Mouse (Mus musculus) kidney, embryonic 16.5 days (tissue): ENCODE results near the gene Tmem222. TPM values are rescaled to one million over a fixed set of nuclear protein-coding genes. Genes with fewer than 3 reads are reported as not detected.
A peak's percentile ranks its signal among the peaks of the same experiment; 100 is the strongest.

Experiments
- ATAC-seq: fragments of 200-750 bp; cut with Nextera tagmentation; 2 replicates; pipeline ENCODE4 v1.8.0; 2017; ENCODE audit warnings: moderate TSS enrichment; ENCODE audit not compliant: low FRiP score, low TSS enrichment
- H3K27ac ChIP-seq: fragments of 300-500 bp; sonication (generic); 2 replicates; pipeline ENCODE4 v1.5.1; 2014; ENCODE audit warnings: low read length
- H3K27me3 ChIP-seq: fragments of 300-500 bp; sonication (generic); 2 replicates; pipeline ENCODE4 v1.6.1; 2014; ENCODE audit warnings: low read length, control low read depth, mixed read lengths; ENCODE audit not compliant: insufficient read depth
- H3K36me3 ChIP-seq: fragments of 300-500 bp; sonication (generic); 2 replicates; pipeline ENCODE4 v1.6.1; 2014; ENCODE audit warnings: low read length, control low read depth, mixed read lengths; ENCODE audit not compliant: insufficient read depth
- H3K4me1 ChIP-seq: fragments of 300-500 bp; sonication (generic); 2 replicates; pipeline ENCODE4 v1.6.1; 2014; ENCODE audit warnings: low read length, control low read depth, mixed read lengths; ENCODE audit not compliant: insufficient read depth
- H3K4me2 ChIP-seq: fragments of 300-500 bp; sonication (generic); replicated peaks from 2 replicates; pipeline ENCODE4 v1.6.1; 2014; ENCODE audit warnings: low read depth, low read length
- H3K4me3 ChIP-seq: fragments of 300-500 bp; sonication (generic); 2 replicates; pipeline ENCODE4 v1.5.1; 2014; ENCODE audit warnings: mild to moderate bottlenecking, low read length
- H3K9ac ChIP-seq: fragments of 300-500 bp; sonication (generic); replicated peaks from 2 replicates; pipeline ENCODE4 v1.6.1; 2014; ENCODE audit warnings: low read length
- H3K9me3 ChIP-seq: fragments of 300-500 bp; sonication (generic); 2 replicates; pipeline ENCODE4 v1.6.1; 2016; ENCODE audit warnings: low read length, control low read depth
- WGBS: fragments of 180-500 bp; shearing (Covaris S2); extraction: QIAGEN DNeasy Blood & Tissue Kit; methylation state at CpG from one replicate; pipeline ENCODE4 v1.1.7; 2014; 5-methylcytosine and 5-hydroxymethylcytosine counted together
- polyA plus RNA-seq: library from polyadenylated mRNA; unstranded; fragments of >200 nt; fragmentation: Nextera tagmentation; extraction: Ambion mirVana; gene quantifications from 2 replicates; pipeline ENCODE4 v1.2.1, GENCODE M21; 2015

The Tmem222 gene
- polyA plus RNA-seq, 1 experiment from 2014 or later: 90.4 TPM

DNA sequence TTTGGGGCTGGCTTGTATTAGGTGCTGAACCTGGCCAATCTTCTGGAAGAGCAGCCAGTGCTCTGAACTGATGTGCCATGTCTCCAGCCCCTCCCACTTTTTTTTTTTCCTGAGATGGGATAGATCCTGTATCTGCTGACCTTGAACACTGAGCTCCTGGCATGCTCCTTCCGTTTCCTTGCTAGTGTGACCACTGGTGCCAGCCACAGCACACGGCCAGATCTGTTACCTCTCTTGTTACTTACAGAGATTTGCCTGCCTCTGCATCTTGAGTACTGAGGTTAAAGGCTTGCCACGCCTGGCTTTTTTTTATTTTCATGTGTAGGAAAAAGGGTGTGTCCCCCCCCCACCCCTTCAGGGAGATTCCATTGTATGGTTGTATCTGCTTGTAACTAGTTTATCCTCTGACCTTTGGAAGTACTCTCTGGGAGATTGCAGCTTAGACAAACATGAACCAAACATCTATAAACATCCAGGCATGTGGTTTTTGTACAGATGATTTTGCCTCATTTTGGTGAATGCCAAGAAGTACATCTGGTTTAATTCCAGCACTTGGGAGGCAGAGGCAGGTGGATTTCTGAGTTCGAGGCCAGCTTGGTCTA, 9.0 kb upstream of the Tmem222 start:
- Histone ChIP-seq H3K4me1 (peaks cover 11% of the 10 kb centered on the region; the same call in 1 of the 2 replicates), H3K4me3 (no peak overlapping the region), H3K36me3 (no peaks in the 10 kb centered on the region), H3K9ac (no peak overlapping the region), H3K27me3 (no peaks in the 10 kb centered on the region), H3K9me3 (no peaks in the 10 kb centered on the region), H3K4me2 (no peak overlapping the region), H3K27ac (no peak overlapping the region)
- ATAC-seq: no peak
- WGBS: 75% methylated on average over 4 of the region's 4 CpGs

DNA sequence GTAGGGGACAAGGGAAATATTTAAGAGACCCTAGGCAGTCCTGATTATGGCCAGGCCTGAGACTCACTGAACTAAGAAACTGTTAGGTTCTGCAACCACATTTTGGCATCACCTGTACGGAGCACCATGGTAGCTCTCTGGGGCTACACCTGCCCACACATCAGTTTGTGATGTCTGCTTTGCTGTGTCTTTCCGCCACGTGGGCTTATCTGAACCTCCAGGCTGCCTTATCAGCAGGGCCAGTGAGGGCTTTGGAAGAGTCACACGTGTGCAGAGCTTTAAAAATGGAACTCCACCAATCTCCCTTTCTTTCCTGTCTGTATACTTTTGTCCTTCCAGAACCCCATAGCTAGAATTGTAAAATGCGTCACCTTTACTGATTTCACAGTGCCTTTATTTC, 8.4 kb upstream of the Tmem222 start:
- H3K4me2 ChIP-seq: no peak overlapping the region
- no peak overlapping the region for H3K27ac ChIP-seq
- H3K27me3 ChIP-seq: no peaks in the 10 kb centered on the region
- WGBS: 86% methylated on average over 5 of the region's 5 CpGs
- H3K9ac ChIP-seq: no peak overlapping the region
- H3K4me1 ChIP-seq: peaks cover 13% of the 10 kb centered on the region; the same call in 1 of the 2 replicates
- H3K9me3 ChIP-seq: no peaks in the 10 kb centered on the region
- H3K4me3 ChIP-seq: no peak overlapping the region
- no peak for ATAC-seq
- H3K36me3 ChIP-seq: no peaks in the 10 kb centered on the region

DNA sequence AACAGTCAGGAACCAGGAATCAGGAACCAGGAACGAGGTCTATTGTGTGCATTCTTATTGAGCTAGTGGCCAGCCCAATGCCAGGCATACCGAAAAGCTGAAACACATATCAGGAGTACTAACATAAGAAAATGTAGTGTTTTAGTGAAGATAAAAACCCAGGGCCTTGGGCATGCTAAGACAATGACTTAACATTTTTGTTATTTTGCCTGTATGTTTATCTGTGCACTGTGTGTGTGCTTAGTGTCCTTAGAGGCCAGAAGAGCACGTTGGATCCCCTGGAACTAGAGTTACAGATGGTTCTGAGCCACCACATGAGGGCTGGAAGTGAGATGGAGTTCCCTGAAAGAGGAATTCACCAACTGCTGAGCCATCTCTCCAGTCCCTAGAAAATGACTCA, 7.7 kb upstream of the Tmem222 start:
- Histone ChIP-seq H3K27ac (no peak overlapping the region), H3K4me2 (no peak overlapping the region), H3K9me3 (no peaks in the 10 kb centered on the region), H3K9ac (no peak overlapping the region), H3K4me1 (peaks cover 13% of the 10 kb centered on the region; the same call in 1 of the 2 replicates), H3K4me3 (no peak overlapping the region), H3K27me3 (no peaks in the 10 kb centered on the region), H3K36me3 (no peaks in the 10 kb centered on the region)
- WGBS: 81% methylated on average over 3 of the region's 3 CpGs
- no peak for ATAC-seq

DNA sequence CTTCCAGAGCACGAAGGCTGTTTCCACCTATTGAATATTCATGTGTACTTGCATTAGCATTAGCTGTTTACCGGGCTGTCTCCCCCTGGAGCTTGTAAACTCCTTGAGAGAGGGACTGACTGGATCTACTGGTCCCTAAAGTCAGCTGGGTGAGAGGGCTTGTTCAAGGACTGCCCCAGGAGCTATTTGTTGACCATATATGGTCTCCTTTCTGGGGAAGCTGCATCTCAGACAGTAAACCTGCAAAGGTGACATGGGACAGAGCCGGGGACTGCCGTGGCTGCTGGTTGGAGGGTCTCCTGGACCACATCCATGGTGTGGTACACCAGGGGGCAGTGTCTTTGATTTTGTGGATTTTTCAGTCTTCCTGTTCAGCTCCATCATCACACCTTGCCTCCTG, 5.1 kb upstream of the Tmem222 start:
- H3K9ac ChIP-seq: no peak overlapping the region
- H3K4me2 ChIP-seq: no peak overlapping the region
- 11% methylated on average over 4 of the region's 4 CpGs for WGBS
- H3K27me3 ChIP-seq: no peaks in the 10 kb centered on the region
- H3K36me3 ChIP-seq: no peaks in the 10 kb centered on the region
- peak overlapping the region; percentile 45; the same call in 1 of the 2 replicates for H3K27ac ChIP-seq
- no peaks in the 10 kb centered on the region for H3K9me3 ChIP-seq
- no peak overlapping the region for H3K4me3 ChIP-seq
- peaks cover 19% of the 10 kb centered on the region; the same call in 1 of the 2 replicates for H3K4me1 ChIP-seq
- no peak for ATAC-seq

DNA sequence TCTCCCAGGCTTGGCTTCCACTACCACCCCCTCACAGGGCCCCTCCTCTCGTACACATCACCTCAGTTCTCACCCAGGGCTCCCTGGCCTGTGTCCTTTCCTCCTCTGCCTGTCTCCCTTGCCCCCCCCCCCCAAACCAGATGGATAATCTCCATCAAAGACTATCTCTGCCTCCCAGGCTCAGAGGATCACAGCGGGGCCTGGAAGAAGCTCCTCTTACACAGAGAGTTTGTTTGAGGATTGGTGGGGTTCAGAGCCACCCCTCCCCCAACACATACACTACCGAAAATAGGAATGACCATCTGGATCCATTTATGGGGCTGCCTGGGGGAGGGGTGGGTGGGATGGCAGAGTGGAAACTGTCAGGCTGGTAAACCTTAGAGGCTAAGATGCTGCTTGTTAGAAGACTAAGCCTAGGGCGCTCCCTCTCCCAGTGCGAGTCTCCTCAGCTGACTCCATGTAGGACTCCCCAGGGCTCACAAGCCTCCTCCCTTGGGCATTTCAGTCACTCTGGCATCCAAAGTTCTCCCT, 4.4 kb upstream of the Tmem222 start:
- Histone ChIP-seq H3K9ac (peak overlapping the region; percentile 23; the same call in 1 of the 2 replicates), H3K4me2 (no peak overlapping the region; the same call in 1 of the 2 replicates), H3K36me3 (no peaks in the 10 kb centered on the region), H3K4me1 (peaks cover 19% of the 10 kb centered on the region; the same call in 1 of the 2 replicates), H3K9me3 (no peaks in the 10 kb centered on the region), H3K4me3 (no peak overlapping the region), H3K27ac (peak overlapping the region; percentile 45; the same call in 1 of the 2 replicates), H3K27me3 (no peaks in the 10 kb centered on the region)
- no peak for ATAC-seq
- WGBS: 16% methylated on average over 5 of the region's 5 CpGs

DNA sequence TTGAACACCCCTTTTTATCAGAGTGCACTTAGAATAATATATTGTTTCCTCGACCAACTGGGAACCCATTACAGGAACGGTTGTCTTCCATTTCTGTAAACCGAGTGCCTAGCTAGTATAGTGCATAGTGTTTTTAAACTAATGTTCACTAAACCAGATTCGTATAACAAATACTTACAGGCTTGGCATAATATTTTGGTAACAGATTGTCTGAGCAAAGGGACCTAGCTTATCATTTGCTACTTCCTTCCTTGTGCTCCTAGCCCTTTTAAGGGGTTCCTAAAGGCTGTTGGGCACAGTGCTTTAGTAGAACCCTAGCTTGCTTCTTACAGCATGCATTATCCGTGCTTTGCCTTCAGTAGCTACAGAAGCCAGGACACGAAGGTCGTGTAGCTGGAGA, 3.9 kb upstream of the Tmem222 start:
- Histone ChIP-seq H3K4me2 (no peak overlapping the region), H3K4me3 (no peak overlapping the region), H3K36me3 (no peaks in the 10 kb centered on the region), H3K9ac (peak overlapping the region; percentile 23; the same call in 1 of the 2 replicates), H3K9me3 (no peaks in the 10 kb centered on the region), H3K27me3 (no peaks in the 10 kb centered on the region), H3K27ac (0 out of 2 replicates have a peak overlapping the region, but pooled peaks have one; percentile 31), H3K4me1 (peaks cover 23% of the 10 kb centered on the region)
- 29% methylated on average over 7 of the region's 7 CpGs for WGBS
- no peak for ATAC-seq

DNA sequence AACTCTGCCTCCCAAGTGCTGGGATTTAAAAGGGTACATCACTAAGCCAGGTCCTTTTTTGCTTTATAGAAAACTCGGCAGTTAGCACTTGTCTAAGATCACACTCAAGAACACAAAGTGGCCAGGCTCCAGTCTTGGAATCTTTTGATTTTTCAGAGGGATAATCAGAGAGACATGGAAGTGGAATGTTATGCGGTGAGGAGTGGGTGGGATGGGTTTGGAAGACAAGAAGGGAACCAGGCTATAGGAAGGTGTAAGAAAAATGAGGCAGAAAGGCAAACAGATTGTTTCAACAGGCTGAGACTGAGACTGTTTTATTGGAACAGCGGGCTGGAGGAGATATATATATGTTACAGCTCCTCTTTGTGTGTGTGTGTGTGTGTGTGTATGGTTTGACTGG, 890 bp upstream of the Tmem222 start:
- H3K4me1 ChIP-seq: peaks cover 34% of the 10 kb centered on the region
- H3K36me3 ChIP-seq: no peaks in the 10 kb centered on the region
- no peak overlapping the region for H3K4me3 ChIP-seq
- no peaks in the 10 kb centered on the region for H3K27me3 ChIP-seq
- peak overlapping the region; percentile 66 for H3K4me2 ChIP-seq
- 87% methylated on average over 3 of the region's 3 CpGs for WGBS
- H3K9ac ChIP-seq: peak overlapping the region; percentile 83
- peak overlapping the region; percentile 95 for H3K27ac ChIP-seq
- ATAC-seq: no peak
- H3K9me3 ChIP-seq: no peaks in the 10 kb centered on the region

DNA sequence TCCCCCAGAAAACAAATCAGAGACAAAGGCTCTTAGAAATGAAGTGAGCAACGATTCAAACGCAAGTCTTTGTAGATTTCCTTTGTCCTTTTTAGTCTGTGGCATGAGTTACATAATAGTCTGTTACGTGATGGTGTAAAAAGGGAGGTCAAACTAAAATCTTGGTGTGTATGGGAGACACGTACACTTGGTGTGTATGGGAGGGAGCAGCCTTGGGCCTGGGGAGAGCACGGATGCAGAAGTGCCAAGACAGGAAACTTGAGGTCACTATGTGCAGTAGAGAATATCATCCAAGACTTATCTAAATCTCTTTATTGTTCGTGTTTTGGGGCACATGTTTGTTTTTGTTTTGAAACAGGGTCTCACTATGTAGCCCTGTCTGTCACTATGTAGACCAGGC, 475 bp upstream of the Tmem222 start:
- Histone ChIP-seq H3K27me3 (no peaks in the 10 kb centered on the region), H3K4me3 (peak overlapping the region; percentile 71), H3K9me3 (no peaks in the 10 kb centered on the region), H3K4me1 (peaks cover 34% of the 10 kb centered on the region), H3K9ac (peak overlapping the region; percentile 83), H3K4me2 (peak overlapping the region; percentile 66), H3K27ac (peak overlapping the region; percentile 95), H3K36me3 (no peaks in the 10 kb centered on the region)
- WGBS: 20% methylated on average over 6 of the region's 6 CpGs
- ATAC-seq: 0 out of 2 replicates have a peak, but pooled peaks have one; percentile 56

DNA sequence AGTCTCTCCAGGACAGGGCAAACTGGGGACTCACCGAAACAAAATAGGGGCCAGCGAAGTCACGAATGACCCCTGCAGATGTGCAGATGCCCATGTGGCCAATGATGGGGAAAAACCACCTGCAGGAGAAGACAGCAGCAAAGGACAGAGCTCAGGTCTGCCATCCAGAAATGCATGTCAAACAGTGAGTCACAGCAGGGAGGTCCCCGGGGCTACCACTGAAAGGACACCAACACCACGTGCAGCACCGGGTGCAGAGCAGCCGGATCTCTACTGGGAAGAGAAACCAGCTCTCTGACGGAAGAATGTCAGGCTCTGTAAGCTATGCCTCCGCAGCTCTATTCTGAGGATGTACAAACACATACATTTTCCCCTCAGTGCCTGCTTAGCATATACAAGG, 6.7 kb downstream of the Tmem222 start:
- Histone ChIP-seq H3K27ac (no peak overlapping the region), H3K4me3 (no peak overlapping the region), H3K4me2 (no peak overlapping the region), H3K9ac (no peak overlapping the region), H3K9me3 (no peaks in the 10 kb centered on the region), H3K27me3 (no peaks in the 10 kb centered on the region), H3K36me3 (peaks cover 37% of the 10 kb centered on the region), H3K4me1 (peaks cover 6% of the 10 kb centered on the region)
- WGBS: 90% methylated on average over 9 of the region's 9 CpGs
- ATAC-seq: no peak

DNA sequence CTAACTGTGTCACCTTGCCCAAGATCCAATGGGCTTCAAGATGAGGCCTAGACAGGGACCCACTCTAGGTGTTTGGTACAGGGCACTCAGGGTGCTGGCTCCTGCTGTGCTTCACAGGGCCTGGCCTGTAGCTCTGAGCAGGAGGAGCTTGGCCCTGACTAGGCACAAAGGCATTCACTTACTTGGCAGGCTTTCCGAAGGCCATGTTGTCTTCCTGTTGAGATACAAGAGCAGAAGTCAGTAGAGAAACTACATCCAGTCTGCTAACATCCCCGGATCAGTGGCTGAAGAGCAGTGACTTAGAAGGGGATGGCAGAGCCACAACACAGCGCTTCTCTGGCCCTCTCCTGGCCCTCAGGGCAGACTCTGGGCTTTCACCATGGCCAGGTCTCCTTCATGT, 8.0 kb downstream of the Tmem222 start:
- Histone ChIP-seq H3K36me3 (peaks cover 50% of the 10 kb centered on the region), H3K27ac (no peak overlapping the region), H3K27me3 (no peaks in the 10 kb centered on the region), H3K4me1 (no peaks in the 10 kb centered on the region), H3K9ac (no peak overlapping the region), H3K4me3 (no peak overlapping the region), H3K4me2 (no peak overlapping the region), H3K9me3 (no peaks in the 10 kb centered on the region)
- WGBS: 91% methylated on average over 3 of the region's 3 CpGs
- ATAC-seq: no peak
